Mouse (Mus musculus) adrenal gland, adult 2 months (tissue): ENCODE measurements at regions not wholly inside any gene's neighbourhood (a gene's known extent, or its start where the extent isn't known, plus 50 kb on each side); places are given as distances from the start of the nearest gene placed in this dataset.

Experiments used
- DNase-seq: peaks from one replicate; pipeline ENCODE4 v3.0.0; 2021
- microRNA-seq, 2 experiments: library from miRNA; unstranded; fragments of <30 nt; microRNA quantifications; one replicate each; pipeline ENCODE4 v1.2.0; 2021

DNA sequence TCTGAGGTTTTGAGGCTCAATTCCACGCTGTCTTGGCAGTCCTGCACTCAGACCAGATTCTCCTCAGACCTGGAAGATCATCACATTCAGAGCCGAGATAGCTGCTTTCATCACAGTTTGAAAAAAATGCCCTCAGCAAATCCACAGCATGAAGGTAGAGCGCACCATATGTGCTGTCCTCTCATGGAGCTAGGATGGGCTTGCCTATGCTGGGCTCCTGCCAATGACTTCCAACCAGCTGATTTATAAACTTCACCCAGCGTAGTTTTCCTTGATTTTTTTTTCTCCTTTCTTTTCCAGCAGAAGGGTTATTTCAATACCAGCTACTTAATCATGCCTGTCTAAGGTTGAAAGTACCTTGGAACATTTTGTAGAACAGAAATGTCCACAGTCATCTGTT is 115.0 kb upstream of the Ccdc54 start:
- no peak for DNase-seq

GRCm38 (mm10) chr16:50700811-50701517 is 110.0 kb upstream of the Ccdc54 start:
- no peak for DNase-seq

- DNase-seq: no peak
Measured at GRCm38 (mm10) chr16:50700123-50700522, 109.2 kb upstream of the Ccdc54 start.

- no peak for DNase-seq
Measured at GRCm38 (mm10) chr16:50697722-50698121, 106.8 kb upstream of the Ccdc54 start.

- no peak for DNase-seq
Measured at GRCm38 (mm10) chr16:50696052-50696451, 105.1 kb upstream of the Ccdc54 start.

DNA sequence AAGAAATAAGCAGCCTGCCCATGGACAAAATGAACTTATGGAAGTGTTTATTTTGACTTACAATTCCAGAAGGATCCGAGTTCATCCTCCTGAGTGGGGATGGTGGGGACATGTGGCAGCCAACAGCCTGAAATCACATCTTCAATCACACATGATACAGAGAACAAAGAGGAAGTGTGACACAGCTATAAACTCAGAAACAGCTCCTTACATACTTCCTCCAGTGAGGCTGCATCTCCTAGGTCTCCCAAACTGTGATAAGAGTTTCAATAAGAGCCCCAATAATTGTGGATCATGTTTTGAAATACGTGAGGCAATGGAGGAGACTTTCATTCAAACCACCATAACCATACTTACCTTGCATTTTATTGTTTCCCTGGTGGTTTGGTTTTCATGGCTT is 103.1 kb upstream of the Ccdc54 start:
- DNase-seq: no peak

DNA sequence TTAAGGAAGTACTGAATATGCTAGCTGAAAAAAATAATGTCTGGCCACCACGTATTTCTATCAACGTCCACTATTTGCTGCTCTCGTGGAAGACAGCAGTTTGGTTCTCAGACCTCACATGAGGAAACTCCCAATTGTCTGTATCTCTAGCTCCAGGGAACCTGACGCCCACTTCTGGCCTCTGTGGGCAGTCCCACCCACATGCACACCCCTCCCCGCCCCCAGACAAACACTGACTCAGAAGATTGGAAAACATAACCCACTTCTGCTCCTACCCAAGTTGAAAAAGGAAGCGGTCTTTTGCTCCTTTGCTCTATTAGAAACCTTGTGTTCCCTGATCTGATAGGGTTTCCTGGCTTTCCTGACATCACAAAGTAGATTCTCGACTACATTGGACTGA is 99.9 kb upstream of the Ccdc54 start:
- DNase-seq: no peak

DNA sequence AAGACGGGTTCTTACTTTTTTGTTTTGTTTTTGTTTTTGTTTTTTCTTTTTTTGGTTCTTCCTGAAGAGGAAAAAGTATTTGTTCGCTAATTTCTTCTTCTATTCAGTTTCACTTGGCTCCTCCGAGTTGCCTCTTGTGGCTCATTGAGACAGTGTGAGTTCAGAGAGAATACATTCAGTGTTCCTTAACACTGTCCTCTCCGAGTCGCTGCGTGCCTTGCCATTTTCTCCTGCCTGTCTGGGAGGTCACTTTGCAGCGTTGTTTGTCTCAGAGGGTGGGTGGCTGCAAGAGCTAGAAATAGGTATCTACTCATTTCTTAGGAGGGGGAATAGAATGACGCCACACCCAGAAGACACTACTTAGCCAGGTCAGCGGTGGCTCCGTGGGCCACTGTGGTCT is 98.6 kb upstream of the Ccdc54 start:
- no peak for DNase-seq

- no peak for DNase-seq
Measured at GRCm38 (mm10) chr16:50688818-50689506, 98.0 kb upstream of the Ccdc54 start.

GRCm38 (mm10) chr16:50679698-50680097 is 88.7 kb upstream of the Ccdc54 start:
- DNase-seq: no peak

DNA sequence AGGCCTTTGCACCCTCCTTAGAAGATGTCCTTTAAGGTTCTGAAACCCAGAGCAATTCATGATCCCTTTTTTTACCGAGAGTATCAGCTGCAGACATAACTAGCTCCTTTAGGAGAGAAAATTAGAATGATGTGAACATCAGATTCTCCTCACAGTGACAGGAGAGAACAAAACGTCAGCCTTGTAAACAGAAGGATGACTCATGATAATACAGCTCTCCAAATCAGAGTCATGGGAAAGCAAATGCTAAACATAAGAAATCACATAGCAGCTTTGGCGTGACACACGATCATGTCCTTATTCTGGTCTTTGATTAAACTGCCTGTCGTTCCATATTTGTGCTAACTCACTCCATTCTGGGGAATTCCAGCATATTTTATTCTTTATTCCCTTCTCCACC is 82.4 kb upstream of the Ccdc54 start:
- no peak for DNase-seq

GRCm38 (mm10) chr16:50672713-50673112 is 81.8 kb upstream of the Ccdc54 start:
- no peak for DNase-seq

DNA sequence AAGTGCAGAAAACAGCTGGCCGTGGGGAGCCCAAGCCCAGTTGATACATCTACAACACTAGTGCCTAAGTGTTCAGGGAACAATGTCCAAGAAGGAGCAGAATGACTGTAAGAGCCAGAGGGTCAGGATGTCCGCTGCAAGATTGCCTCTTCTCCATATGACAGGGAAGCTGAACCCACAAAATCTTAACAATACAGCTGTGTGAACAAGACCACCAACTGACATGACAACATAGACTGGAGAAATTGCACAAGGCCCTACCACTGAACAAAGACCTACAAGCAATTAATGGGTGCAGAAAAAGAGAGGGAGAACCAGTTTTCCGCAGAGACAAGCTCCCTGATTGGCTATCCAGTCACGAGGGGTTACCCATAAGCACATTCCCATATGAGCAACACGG is 80.2 kb upstream of the Ccdc54 start:
- no peak for DNase-seq

- DNase-seq: no peak
Measured at GRCm38 (mm10) chr16:50664240-50664639, 73.3 kb upstream of the Ccdc54 start.

Small RNA genes in the stretch of these regions (microRNA-seq; reads per million reads assigned to microRNA genes)
- 0 to 0.41 reads per million in 2 experiments for gene Mir6363
